Mouse (Mus musculus) erythroblast, embryonic 14.5 days (primary cell): Measurements from ENCODE around the gene Enpp1.

Experiments used
- GATA1 ChIP-seq: IDR thresholded peaks from 2 replicates; pipeline ENCODE4 v1.6.1; 2012; ENCODE audit warnings: low read length, inconsistent platforms, mixed read lengths
- TAL1 ChIP-seq: IDR thresholded peaks from 3 replicates; pipeline ENCODE4 v1.6.1; 2012; ENCODE audit warnings: low read length, inconsistent platforms, mixed read lengths

DNA sequence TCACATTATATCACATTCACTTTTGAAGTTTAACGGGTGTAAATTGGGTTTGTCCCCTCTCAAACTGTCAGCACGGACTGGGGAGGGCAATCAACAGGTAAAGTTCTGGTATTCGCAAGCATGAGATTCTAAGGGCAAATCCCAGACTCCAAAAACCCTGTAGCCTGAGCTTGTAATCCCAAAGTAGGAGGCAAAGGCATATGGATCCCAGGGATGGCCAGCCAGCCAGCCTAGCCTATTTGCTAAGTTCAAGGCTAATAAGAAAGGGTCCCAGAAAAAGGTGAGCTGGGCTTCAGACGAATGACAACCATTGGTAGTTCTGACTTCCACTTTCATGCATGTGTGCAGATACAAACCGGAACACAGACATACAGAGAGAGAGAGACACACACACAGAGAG lies 942 bp upstream of the Enpp1 start:
- TF ChIP-seq GATA1 (no peak), TAL1 (no peak)
